Mouse (Mus musculus) hindlimb bud, embryonic 11.5 days (tissue): Measurements from ENCODE around the gene Pecr.
A peak's percentile ranks its signal among the peaks of the same experiment; 100 is the strongest.

Experiments
- DNase-seq: peaks from one replicate; pipeline ENCODE4 v3.0.0-alpha.2; 2012; ENCODE audit warnings: low read depth, low spot score; ENCODE audit errors: extremely low spot score

Pecr gene

GRCm38 (mm10) chr1:72283992-72284485, at the start of gene Pecr, which contains the start of gene Tmem169:
Gene Pecr, minus strand, starts transcription at chr1:72284314.
Gene Tmem169, plus strand, starts transcription at chr1:72284369.
- peak; percentile 70 for DNase-seq

GRCm38 (mm10) chr1:72326162-72326821, 42.2 kb upstream of the Pecr start:
- DNase-seq, result no peak

- no peak for DNase-seq
Observed at GRCm38 (mm10) chr1:72323248-72323647, 39.1 kb upstream of the Pecr start.

- no peak for DNase-seq
Observed at GRCm38 (mm10) chr1:72320759-72321158, 36.6 kb upstream of the Pecr start.

- DNase-seq, result no peak
Observed at GRCm38 (mm10) chr1:72316901-72317300, 32.8 kb upstream of the Pecr start.

- no peak for DNase-seq
Observed at GRCm38 (mm10) chr1:72316409-72316808, 32.3 kb upstream of the Pecr start.

GRCm38 (mm10) chr1:72315447-72315846, 31.3 kb upstream of the Pecr start:
- no peak for DNase-seq

GRCm38 (mm10) chr1:72313399-72314039, 29.4 kb upstream of the Pecr start:
- DNase-seq, result peak; percentile 57

GRCm38 (mm10) chr1:72312701-72313398, 28.7 kb upstream of the Pecr start:
- no peak for DNase-seq

GRCm38 (mm10) chr1:72309744-72310424, 25.8 kb upstream of the Pecr start:
- DNase-seq, result peak; percentile 69

- DNase-seq, result no peak
Observed at GRCm38 (mm10) chr1:72308919-72309318, 24.8 kb upstream of the Pecr start.

GRCm38 (mm10) chr1:72307317-72307798, 23.2 kb upstream of the Pecr start, which contains the start of gene Xrcc5:
Gene Xrcc5, plus strand, starts transcription at chr1:72307421.
- DNase-seq, result peak; percentile 96

GRCm38 (mm10) chr1:72306679-72307181, 22.6 kb upstream of the Pecr start:
- peak; percentile 26 for DNase-seq

- DNase-seq, result no peak
Observed at GRCm38 (mm10) chr1:72306241-72306640, 22.1 kb upstream of the Pecr start.

GRCm38 (mm10) chr1:72301845-72302244, 17.7 kb upstream of the Pecr start:
- no peak for DNase-seq

- DNase-seq, result no peak
Observed at GRCm38 (mm10) chr1:72295746-72296145, 11.6 kb upstream of the Pecr start.

GRCm38 (mm10) chr1:72293869-72294663, 10.0 kb upstream of the Pecr start:
- DNase-seq, result no peak

- no peak for DNase-seq
Observed at GRCm38 (mm10) chr1:72291925-72292324, 7.8 kb upstream of the Pecr start.

- DNase-seq, result no peak
Observed at GRCm38 (mm10) chr1:72291421-72291820, 7.3 kb upstream of the Pecr start.

- no peak for DNase-seq
Observed at GRCm38 (mm10) chr1:72290896-72291295, 6.8 kb upstream of the Pecr start.
